Comparison of ENCODE assay signal across 9 mouse cellular contexts in genomic region chr9:21748033-21748432, GRCm38 (mm10). TPM values are rescaled to one million over a fixed set of nuclear protein-coding genes. Genes with fewer than 3 reads are reported as not detected.
DNase-seq lines count a peak whose midpoint lies in the region; ATAC-seq lines count a peak whose summit lies in the region.
"Had no signal": no experiment of that assay in that cellular context is flagged by ENCODE, and none has a peak within 500 bp of the region (broad histone marks: within the 10 kb centered on the region; RNA-seq: fewer than 3 reads in every experiment).

No protein-coding gene starts in this region.

- WGBS in forebrain, embryonic 12.5 days: 81% methylated on average over 7 of the region's 7 CpGs
- WGBS in forebrain, embryonic 11.5 days: 87% methylated on average over 7 of the region's 7 CpGs
- 58% methylated on average over 7 of the region's 7 CpGs for WGBS in forebrain, embryonic 16.5 days
- 44% methylated on average over 7 of the region's 7 CpGs for WGBS in intestine, embryonic 16.5 days

- H3K9me3 ChIP-seq in forebrain, embryonic 12.5 days: no peaks in the 10 kb centered on the region
- H3K9me3 ChIP-seq in forebrain, embryonic 11.5 days (ENCODE audit: control insufficient read depth, low read length): no peaks in the 10 kb centered on the region
- no peaks in the 10 kb centered on the region for H3K9me3 ChIP-seq in forebrain, embryonic 16.5 days (ENCODE audit: control insufficient read depth, low read length)
- no peaks in the 10 kb centered on the region for H3K9me3 ChIP-seq in intestine, embryonic 16.5 days (ENCODE audit: control insufficient read depth, low read length)

- H3K4me1 ChIP-seq in forebrain, embryonic 12.5 days: no peaks in the 10 kb centered on the region
- no peaks in the 10 kb centered on the region for H3K4me1 ChIP-seq in forebrain, embryonic 11.5 days (replicated peaks; ENCODE audit: control insufficient read depth, insufficient read depth, low read length)
- H3K4me1 ChIP-seq in forebrain, embryonic 16.5 days (replicated peaks; ENCODE audit: control insufficient read depth, insufficient read depth, low read length): peaks cover 7% of the 10 kb centered on the region
- peaks cover 14% of the 10 kb centered on the region for H3K4me1 ChIP-seq in intestine, embryonic 16.5 days (ENCODE audit: control insufficient read depth, insufficient read depth, low read length)

- H3K36me3 ChIP-seq in forebrain, embryonic 12.5 days (replicated peaks): peaks cover 72% of the 10 kb centered on the region
- H3K36me3 ChIP-seq in forebrain, embryonic 11.5 days (ENCODE audit: control insufficient read depth, insufficient read depth, low read length): peaks cover 23% of the 10 kb centered on the region
- peaks cover 25% of the 10 kb centered on the region; the same call in 1 of the 2 replicates for H3K36me3 ChIP-seq in forebrain, embryonic 16.5 days (ENCODE audit: control insufficient read depth, insufficient read depth)
- peaks cover 50% of the 10 kb centered on the region for H3K36me3 ChIP-seq in intestine, embryonic 16.5 days (ENCODE audit: control insufficient read depth, insufficient read depth, low read length)

- H3K4me2 ChIP-seq in forebrain, embryonic 12.5 days: no peak overlapping the region
- no peak overlapping the region for H3K4me2 ChIP-seq in forebrain, embryonic 11.5 days (ENCODE audit: low read depth, low read length, severe bottlenecking)
- no peak overlapping the region for H3K4me2 ChIP-seq in forebrain, embryonic 16.5 days (ENCODE audit: low read length)
- H3K4me2 ChIP-seq in intestine, embryonic 16.5 days (ENCODE audit: low read depth, low read length): no peak overlapping the region

- H3K4me3 ChIP-seq in forebrain, embryonic 12.5 days (replicated peaks): no peak overlapping the region
- no peak overlapping the region for H3K4me3 ChIP-seq in forebrain, embryonic 11.5 days (ENCODE audit: low read depth, low read length)
- no peak overlapping the region for H3K4me3 ChIP-seq in forebrain, embryonic 16.5 days (replicated peaks; ENCODE audit: low read length)
- no peak overlapping the region for H3K4me3 ChIP-seq in intestine, embryonic 16.5 days (ENCODE audit: low read length)

- no peak overlapping the region for H3K9ac ChIP-seq in forebrain, embryonic 12.5 days
- no peak overlapping the region for H3K9ac ChIP-seq in forebrain, embryonic 11.5 days (ENCODE audit: low read length)
- H3K9ac ChIP-seq in forebrain, embryonic 16.5 days (replicated peaks; ENCODE audit: low read depth, low read length): no peak overlapping the region
- H3K9ac ChIP-seq in intestine, embryonic 16.5 days (ENCODE audit: low read depth, low read length): no peak overlapping the region
- H3K9ac ChIP-seq: liver, embryonic 14.5 days had no signal

- H3K27ac ChIP-seq in forebrain, embryonic 12.5 days: peak overlapping the region; percentile 20; the same call in 1 of the 2 replicates
- H3K27ac ChIP-seq in forebrain, embryonic 11.5 days (ENCODE audit: low read depth, low read length): no peak overlapping the region
- H3K27ac ChIP-seq in forebrain, embryonic 16.5 days (ENCODE audit: low read length): peak overlapping the region; percentile 58
- 0 out of 2 replicates have a peak overlapping the region, but pooled peaks have one; percentile 16 for H3K27ac ChIP-seq in intestine, embryonic 16.5 days (ENCODE audit: low read length)
- H3K27ac ChIP-seq: liver, embryonic 14.5 days had no signal

- no peak for ATAC-seq in forebrain, embryonic 12.5 days (ENCODE audit: low FRiP score)
- no peak for ATAC-seq in forebrain, embryonic 11.5 days (replicated peaks; ENCODE audit: low FRiP score)
- peak; percentile 78 for ATAC-seq in forebrain, embryonic 16.5 days
- no peak for ATAC-seq in intestine, embryonic 16.5 days

- DNase-seq in forebrain, embryonic 11.5 days (ENCODE audit: low spot score): no peak
- DNase-seq in NIH3T3 (ENCODE audit: low read depth): peak; percentile 48
- peak; percentile 79 for DNase-seq in lung, postnatal 14 days
- no peak for DNase-seq in urinary bladder, postnatal 36 days (ENCODE audit: low spot score in 2 of 2)
- no peak for DNase-seq in urinary bladder, postnatal 10 days (ENCODE audit: low spot score)

- H3K27me3 ChIP-seq in forebrain, embryonic 12.5 days: no peaks in the 10 kb centered on the region
- no peaks in the 10 kb centered on the region for H3K27me3 ChIP-seq in forebrain, embryonic 11.5 days (ENCODE audit: control insufficient read depth, insufficient read depth, low read length)
- no peaks in the 10 kb centered on the region for H3K27me3 ChIP-seq in forebrain, embryonic 16.5 days (replicated peaks; ENCODE audit: control insufficient read depth, insufficient read depth, low read length)
- H3K27me3 ChIP-seq in intestine, embryonic 16.5 days (replicated peaks; ENCODE audit: control insufficient read depth, insufficient read depth, low read length): no peaks in the 10 kb centered on the region

RNA-seq across cellular contexts. Expression of gene Spc24, which starts 12.1 kb away (rescaled TPM):
- polyA plus RNA-seq in forebrain, embryonic 12.5 days (2016; fragmentation: Nextera tagmentation; extraction: Ambion mirVana): 112 and 118 TPM in 2 replicates
- polyA plus RNA-seq in forebrain, embryonic 11.5 days (2014; fragmentation: Nextera tagmentation; extraction: Ambion mirVana): 138 and 162 TPM in 2 replicates
- 35.1 and 42.8 TPM in 2 replicates for polyA plus RNA-seq in forebrain, embryonic 16.5 days (2015; fragmentation: Nextera tagmentation; extraction: Ambion mirVana)
- polyA plus RNA-seq in intestine, embryonic 16.5 days (2015; fragmentation: Nextera tagmentation; extraction: Ambion mirVana): 85.5 and 106 TPM in 2 replicates

RNA-seq across cellular contexts. Expression of gene Ldlr, which starts 24.8 kb away (rescaled TPM):
- polyA plus RNA-seq in forebrain, embryonic 12.5 days (2016; fragmentation: Nextera tagmentation; extraction: Ambion mirVana): 34.1 and 40.3 TPM in 2 replicates
- polyA plus RNA-seq in forebrain, embryonic 11.5 days (2014; fragmentation: Nextera tagmentation; extraction: Ambion mirVana): 23.2 and 23.7 TPM in 2 replicates
- 16.1 and 18.8 TPM in 2 replicates for polyA plus RNA-seq in forebrain, embryonic 16.5 days (2015; fragmentation: Nextera tagmentation; extraction: Ambion mirVana)
- 86.7 and 88.2 TPM in 2 replicates for polyA plus RNA-seq in intestine, embryonic 16.5 days (2015; fragmentation: Nextera tagmentation; extraction: Ambion mirVana)

RNA-seq across cellular contexts. Expression of gene Kank2, which starts 50.5 kb away (rescaled TPM):
- polyA plus RNA-seq in forebrain, embryonic 12.5 days (2016; fragmentation: Nextera tagmentation; extraction: Ambion mirVana): 6.1 and 6.2 TPM in 2 replicates
- polyA plus RNA-seq in forebrain, embryonic 11.5 days (2014; fragmentation: Nextera tagmentation; extraction: Ambion mirVana): 5.1 and 5.9 TPM in 2 replicates
- 3.2 and 3.7 TPM in 2 replicates for polyA plus RNA-seq in forebrain, embryonic 16.5 days (2015; fragmentation: Nextera tagmentation; extraction: Ambion mirVana)
- polyA plus RNA-seq in intestine, embryonic 16.5 days (2015; fragmentation: Nextera tagmentation; extraction: Ambion mirVana): 9.7 and 9.9 TPM in 2 replicates

Comparison
In these comparisons a context has a peak if more than half of its experiments do, and no peak if none do; other contexts are left out.
1. DNase-seq: peak in NIH3T3 (single experiment) and lung, postnatal 14 days (single experiment); none in forebrain, embryonic 11.5 days (single experiment), urinary bladder, postnatal 36 days (0 of 2) and urinary bladder, postnatal 10 days (single experiment).